Mouse (Mus musculus): ENCODE measurements around the gene 2010106E10Rik.
A peak's percentile ranks its signal among the peaks of the same experiment; 100 is the strongest.

The 2010106E10Rik gene

DNA sequence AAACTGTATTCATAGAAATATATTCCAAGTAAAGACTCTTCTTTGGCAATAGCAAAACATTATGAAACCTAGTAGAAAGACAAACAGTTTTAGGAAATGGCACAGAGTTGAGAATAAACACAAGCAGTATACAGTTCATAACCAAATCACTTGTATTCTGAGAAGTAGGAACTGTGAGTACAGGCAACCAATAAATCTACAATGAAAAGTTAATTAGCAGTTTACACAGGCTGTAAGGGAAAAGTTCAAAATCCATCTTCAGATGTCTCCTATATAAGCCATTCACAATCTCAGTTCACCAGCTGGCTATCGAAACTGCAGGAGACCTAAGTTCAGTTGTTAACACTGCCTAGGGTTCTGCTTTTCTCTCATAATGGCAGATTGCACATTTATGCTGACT, at the start of gene 2010106E10Rik:
TSS of gene 2010106E10Rik (plus strand) at position 301 of the 400 bp plus-strand sequence.
- no peak for DNase-seq (ENCODE audit: low spot score)

- DNase-seq (ENCODE audit: low spot score): no peak
These were observed 10.6 kb downstream of the 2010106E10Rik start for GRCm38 (mm10) chrX:112505651-112506050.

DNA sequence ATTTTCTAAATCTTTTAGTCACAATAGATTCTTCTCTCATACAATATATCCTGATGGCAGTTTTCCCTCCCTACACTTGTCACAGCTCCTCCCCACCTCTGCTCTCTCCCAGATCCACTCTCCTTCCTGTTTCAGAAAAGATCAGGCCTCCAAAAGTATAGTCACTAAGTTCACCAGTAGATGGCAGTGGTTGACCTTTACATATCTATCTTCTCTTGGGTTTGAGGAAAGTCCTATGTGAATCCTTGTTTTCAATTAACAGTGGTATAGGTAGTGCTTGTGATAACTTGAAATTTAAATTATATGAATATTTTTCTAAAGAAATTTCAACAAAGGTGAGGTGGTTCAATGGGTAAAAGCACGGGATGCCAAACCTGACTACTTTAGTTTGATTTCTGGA, 29.7 kb downstream of the 2010106E10Rik start:
- DNase-seq (ENCODE audit: low spot score): peak; percentile 27

GRCm38 (mm10) chrX:112543115-112543514, 48.0 kb downstream of the 2010106E10Rik start:
- DNase-seq (ENCODE audit: low spot score): no peak

- DNase-seq (ENCODE audit: low spot score): no peak
These were observed 72.6 kb downstream of the 2010106E10Rik start for GRCm38 (mm10) chrX:112567716-112568115.

DNA sequence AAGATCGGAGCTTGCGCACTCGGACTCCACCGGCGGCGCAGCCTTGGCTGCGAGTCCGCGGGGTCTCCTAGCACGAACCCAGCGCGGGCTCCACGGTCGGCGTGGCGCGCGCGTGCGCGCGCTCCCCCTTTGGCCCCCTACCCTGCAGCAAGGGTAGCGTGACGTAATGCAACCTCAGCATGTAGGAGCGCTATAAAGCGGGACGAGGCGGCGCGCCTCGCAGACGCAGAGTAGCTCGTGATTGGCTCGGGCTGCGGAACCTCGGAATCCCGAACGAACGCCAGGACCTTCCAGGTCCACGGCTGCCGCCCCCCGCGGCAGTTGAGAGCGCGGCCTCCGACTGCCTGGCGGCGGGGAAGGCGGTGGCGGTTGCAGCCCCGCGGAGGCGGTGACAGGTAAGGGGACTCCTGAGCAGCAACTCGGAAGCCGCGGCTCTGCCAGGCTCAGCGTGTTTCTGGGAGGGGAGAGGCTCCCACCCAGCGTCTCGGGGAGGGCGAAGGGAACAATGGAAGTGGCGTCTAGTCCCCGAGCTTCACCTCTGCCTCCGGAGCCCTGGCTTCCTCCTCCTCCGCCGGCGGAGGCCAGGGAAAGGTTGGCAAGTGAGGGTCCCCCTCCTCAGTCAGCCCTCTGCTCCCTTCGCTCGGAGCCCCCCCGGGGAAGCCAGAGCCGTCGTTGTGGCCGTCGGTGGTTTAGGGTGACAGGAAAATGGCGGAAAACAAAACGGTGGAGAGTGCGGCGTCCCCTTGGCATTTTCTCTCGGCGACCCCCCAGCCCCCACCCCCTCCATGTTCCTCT, 105.6 kb downstream of the 2010106E10Rik start, which contains the start of gene Zfp711:
TSS of gene Zfp711 (plus strand) at position 16 of the 795 bp plus-strand sequence.
- no peak for DNase-seq (ENCODE audit: low spot score)

- DNase-seq (ENCODE audit: low spot score): no peak
These were observed 106.4 kb downstream of the 2010106E10Rik start for GRCm38 (mm10) chrX:112601306-112602120.

All from layer of hippocampus, adult 9-10 months (tissue).